ENCODE assay signal across 14 mouse cellular contexts in the genomic region with DNA sequence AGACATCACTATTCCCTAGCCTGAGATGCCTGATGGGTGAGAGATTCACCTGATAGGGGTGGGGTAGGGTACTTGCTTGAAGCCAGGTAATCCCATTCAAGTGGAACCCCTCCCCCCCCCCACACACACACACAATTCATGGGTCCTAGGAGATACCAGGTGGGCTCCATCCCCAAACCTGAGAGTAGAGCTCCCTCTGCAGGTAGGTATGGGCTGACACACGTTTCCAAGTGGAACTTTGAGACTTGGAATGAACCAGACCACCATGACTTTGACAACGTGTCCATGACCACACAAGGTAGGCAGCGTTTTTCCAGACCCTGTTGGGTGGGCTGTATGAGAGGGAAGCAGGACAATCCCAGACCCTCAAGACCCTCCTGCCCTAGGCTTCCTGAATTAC. TPM values are rescaled to one million over a fixed set of nuclear protein-coding genes. Genes with fewer than 3 reads are reported as not detected.
DNase-seq lines count a peak whose midpoint lies in the region; ATAC-seq and TF ChIP-seq lines count a peak whose summit lies in the region.
"Had no signal": no experiment of that assay in that cellular context is flagged by ENCODE, and none has a peak within 500 bp of the region (broad histone marks: within the 10 kb centered on the region; RNA-seq: fewer than 3 reads in every experiment).

No protein-coding gene starts in this region.

- ATAC-seq in hindbrain, postnatal 0 days, result no peak
- ATAC-seq in lung, postnatal 0 days, result no peak
- ATAC-seq in activated CD4-positive, CD25-positive, alpha-beta regulatory T cell, adult 4 months, result no peak

- no peaks in the 10 kb centered on the region for H3K9me3 ChIP-seq in hindbrain, postnatal 0 days (ENCODE audit: low read length)
- no peaks in the 10 kb centered on the region for H3K9me3 ChIP-seq in hindbrain, embryonic 10.5 days
- no peaks in the 10 kb centered on the region for H3K9me3 ChIP-seq in lung, postnatal 0 days (ENCODE audit: low read length)
- no peaks in the 10 kb centered on the region for H3K9me3 ChIP-seq in MEL (replicated peaks; ENCODE audit: insufficient read depth, low read length)
- H3K9me3 ChIP-seq: embryonic facial prominence, embryonic 10.5 days; liver, embryonic 15.5 days; neural tube, embryonic 13.5 days had no signal

- TF ChIP-seq RAD21 in MEL (IDR thresholded peaks at IDR 0.05; ENCODE audit: low read depth, low read length), result peak; percentile 68

- no peaks in the 10 kb centered on the region for H3K36me3 ChIP-seq in hindbrain, postnatal 0 days (ENCODE audit: insufficient read depth, low read length)
- no peaks in the 10 kb centered on the region for H3K36me3 ChIP-seq in hindbrain, embryonic 10.5 days
- H3K36me3 ChIP-seq in lung, postnatal 0 days (ENCODE audit: insufficient read depth, low read length), result no peaks in the 10 kb centered on the region
- peaks cover 0 to 27% of the 10 kb centered on the region in 2 experiments; a peak in 2 of 4 replicates for H3K36me3 ChIP-seq in MEL (ENCODE audit: control insufficient read depth in 1 of 2, insufficient read depth in 2 of 2, low read length in 2 of 2)
- H3K36me3 ChIP-seq: liver, embryonic 15.5 days; neural tube, embryonic 13.5 days had no signal

- H3K27me3 ChIP-seq in hindbrain, postnatal 0 days (ENCODE audit: insufficient read depth, low read length), result no peaks in the 10 kb centered on the region
- no peaks in the 10 kb centered on the region for H3K27me3 ChIP-seq in hindbrain, embryonic 10.5 days (ENCODE audit: insufficient read depth, poor library complexity, severe bottlenecking)
- no peaks in the 10 kb centered on the region for H3K27me3 ChIP-seq in lung, postnatal 0 days (replicated peaks; ENCODE audit: insufficient read depth, low read length)
- no peaks in the 10 kb centered on the region for H3K27me3 ChIP-seq in MEL (ENCODE audit: control insufficient read depth in 1 of 2, insufficient read depth in 2 of 2, low read length in 2 of 2)
- H3K27me3 ChIP-seq: liver, embryonic 15.5 days; neural tube, embryonic 13.5 days had no signal

- H3K4me2 ChIP-seq in hindbrain, postnatal 0 days (ENCODE audit: low read depth, low read length), result no peak overlapping the region
- H3K4me2 ChIP-seq in lung, postnatal 0 days (replicated peaks; ENCODE audit: low read depth, low read length), result no peak overlapping the region
- H3K4me2 ChIP-seq: liver, embryonic 15.5 days; neural tube, embryonic 13.5 days had no signal

- no peak for TF ChIP-seq EP300 in lung, postnatal 0 days (IDR thresholded peaks at IDR 0.05)
- TF ChIP-seq EP300 in MEL (IDR thresholded peaks at IDR 0.05; ENCODE audit: low read depth in 1 of 2, low read length in 2 of 2), result no peak

- WGBS in hindbrain, postnatal 0 days, result 44% methylated on average over 3 of the region's 3 CpGs
- 58% methylated on average over 3 of the region's 3 CpGs for WGBS in hindbrain, embryonic 10.5 days
- 40% methylated on average over 3 of the region's 3 CpGs for WGBS in lung, postnatal 0 days

- no peak overlapping the region for H3K27ac ChIP-seq in hindbrain, postnatal 0 days
- no peak overlapping the region for H3K27ac ChIP-seq in hindbrain, embryonic 10.5 days
- no peak overlapping the region for H3K27ac ChIP-seq in lung, postnatal 0 days (ENCODE audit: low read length)
- H3K27ac ChIP-seq in MEL (ENCODE audit: control insufficient read depth, low read depth, low read length), result no peak overlapping the region
- H3K27ac ChIP-seq: embryonic facial prominence, embryonic 10.5 days; liver, embryonic 15.5 days; neural tube, embryonic 13.5 days had no signal

- DNase-seq in hindbrain, postnatal 0 days (ENCODE audit: low spot score), result no peak
- DNase-seq in hindbrain, embryonic 10.5 days (ENCODE audit: low spot score), result no peak
- no peak for DNase-seq in lung, postnatal 0 days (ENCODE audit: low spot score)
- no peak for DNase-seq in lung, postnatal 36 days
- peak; percentile 49 for DNase-seq in MEL (ENCODE audit: low read depth, low spot score)
- peak; percentile 21 for DNase-seq in naive thymus-derived CD4-positive, alpha-beta T cell, adult 2 months (ENCODE audit: low read depth)
- no peak for DNase-seq in adrenal gland, postnatal 4 days (ENCODE audit: low spot score in 2 of 2)
- DNase-seq: cerebellum, adult 9-11 months; kidney, adult 8-10 months; thymus, postnatal 14 days had no signal

- no peak overlapping the region for H3K9ac ChIP-seq in hindbrain, postnatal 0 days (replicated peaks; ENCODE audit: low read length)
- H3K9ac ChIP-seq in lung, postnatal 0 days (replicated peaks; ENCODE audit: low read depth), result no peak overlapping the region
- no peak overlapping the region for H3K9ac ChIP-seq in MEL (ENCODE audit: control insufficient read depth, low read depth, low read length, poor library complexity, severe bottlenecking)
- H3K9ac ChIP-seq: liver, embryonic 15.5 days; neural tube, embryonic 13.5 days had no signal

- TF ChIP-seq POLR2A in MEL (IDR thresholded peaks at IDR 0.05; ENCODE audit: control insufficient read depth in 1 of 2, insufficient read depth in 1 of 2, low read depth in 1 of 2, low read length in 2 of 2, poor library complexity in 1 of 2), result no peak

- peaks cover 7% of the 10 kb centered on the region; the same call in 1 of the 2 replicates for H3K4me1 ChIP-seq in hindbrain, postnatal 0 days (ENCODE audit: insufficient read depth, low read length)
- peaks cover 16% of the 10 kb centered on the region for H3K4me1 ChIP-seq in hindbrain, embryonic 10.5 days (replicated peaks)
- peaks cover 9% of the 10 kb centered on the region; the same call in 1 of the 2 replicates for H3K4me1 ChIP-seq in lung, postnatal 0 days (ENCODE audit: insufficient read depth, low read depth, low read length)
- peaks cover 15 to 45% of the 10 kb centered on the region in 2 experiments for H3K4me1 ChIP-seq in MEL (ENCODE audit: control insufficient read depth in 1 of 2, insufficient read depth in 2 of 2, low read length in 2 of 2)

- TF ChIP-seq CTCF in hindbrain, postnatal 0 days (IDR thresholded peaks at IDR 0.05; ENCODE audit: low read depth), result peak; percentile 33
- peak; percentile 61 for TF ChIP-seq CTCF in lung, postnatal 0 days (IDR thresholded peaks at IDR 0.05)
- peak; percentile 52 to 70 (median 67) for TF ChIP-seq CTCF in MEL (IDR thresholded peaks at IDR 0.05 in 2 of 3, conservative IDR thresholded peaks at IDR 0.05 in 1 of 3; ENCODE audit: control insufficient read depth in 1 of 3, insufficient read depth in 1 of 3, low read depth in 2 of 3, low read length in 3 of 3, poor library complexity in 1 of 3, severe bottlenecking in 1 of 3)

- peaks cover 13% of the 10 kb centered on the region for H3K79me2 ChIP-seq in MEL (ENCODE audit: control insufficient read depth, insufficient read depth, low read length, poor library complexity)

- H3K4me3 ChIP-seq in hindbrain, postnatal 0 days (ENCODE audit: low read length), result no peak overlapping the region
- no peak overlapping the region for H3K4me3 ChIP-seq in hindbrain, embryonic 10.5 days
- H3K4me3 ChIP-seq in lung, postnatal 0 days (ENCODE audit: low read depth, low read length), result no peak overlapping the region
- H3K4me3 ChIP-seq in MEL (ENCODE audit: control insufficient read depth in 1 of 2, insufficient read depth in 1 of 2, low read depth in 2 of 2, low read length in 2 of 2), result no peak overlapping the region
- H3K4me3 ChIP-seq: embryonic facial prominence, embryonic 10.5 days; liver, embryonic 15.5 days; neural tube, embryonic 13.5 days had no signal

RNA-seq across cellular contexts. Expression of gene Slc26a1, which starts 4.5 kb away (rescaled TPM):
- total RNA-seq in hindbrain, postnatal 0 days (2014; rRNA removed), result 6.3 and 12.6 TPM in 2 replicates
- polyA plus RNA-seq in hindbrain, postnatal 0 days (2015; fragmentation: Nextera tagmentation; extraction: Ambion mirVana), result 3.5 and 3.6 TPM in 2 replicates
- polyA plus RNA-seq in hindbrain, embryonic 10.5 days (2016; fragmentation: Nextera tagmentation; extraction: Ambion mirVana), result 0.57 and 0.99 TPM in 2 replicates
- polyA plus RNA-seq in lung, postnatal 0 days (2015; fragmentation: Nextera tagmentation; extraction: Ambion mirVana), result 0.10 and 0.19 TPM in 2 replicates
- total RNA-seq in MEL (2012; rRNA removed), result 31.2 and 33.9 TPM in 2 replicates
- polyA plus RNA-seq in MEL (2012; ENCODE audit: insufficient read depth in 1 of 2, insufficient read length in 2 of 2, low read depth in 1 of 2, low replicate concordance in 2 of 2, missing spikeins in 1 of 2), result 10 to 100 TPM in 1 of 2 experiments, not detected in 1; 29.6 TPM
- under 1 TPM in 1 of 2 experiments, not detected in 1; 0.31 TPM for polyA plus RNA-seq in activated CD4-positive, CD25-positive, alpha-beta regulatory T cell, adult 4 months (2017; shearing (Covaris generic))
- 1 to 10 TPM; 3.2 to 8.1 TPM for total RNA-seq in adrenal gland, postnatal 4 days (2021)

RNA-seq across cellular contexts. Expression of gene Dgkq, which starts 10.4 kb away (rescaled TPM):
- 48.2 and 64.4 TPM in 2 replicates for total RNA-seq in hindbrain, postnatal 0 days (2014; rRNA removed)
- polyA plus RNA-seq in hindbrain, postnatal 0 days (2015; fragmentation: Nextera tagmentation; extraction: Ambion mirVana), result 19.3 and 20.0 TPM in 2 replicates
- 11.1 and 15.1 TPM in 2 replicates for polyA plus RNA-seq in hindbrain, embryonic 10.5 days (2016; fragmentation: Nextera tagmentation; extraction: Ambion mirVana)
- 5.9 and 6.3 TPM in 2 replicates for polyA plus RNA-seq in lung, postnatal 0 days (2015; fragmentation: Nextera tagmentation; extraction: Ambion mirVana)
- total RNA-seq in MEL (2012; rRNA removed), result 10.5 and 11.3 TPM in 2 replicates
- 10 to 100 TPM in 1 of 2 experiments, not detected in 1; 11.3 TPM for polyA plus RNA-seq in MEL (2012; ENCODE audit: insufficient read depth in 1 of 2, insufficient read length in 2 of 2, low read depth in 1 of 2, low replicate concordance in 2 of 2, missing spikeins in 1 of 2)
- 1 to 10 TPM; 4.4 to 4.5 TPM for polyA plus RNA-seq in activated CD4-positive, CD25-positive, alpha-beta regulatory T cell, adult 4 months (2017; shearing (Covaris generic))
- 10 to 100 TPM; 26.2 to 29.4 TPM for total RNA-seq in adrenal gland, postnatal 4 days (2021)

RNA-seq across cellular contexts. Expression of gene Fgfrl1, which starts 12.3 kb away (rescaled TPM):
- total RNA-seq in hindbrain, postnatal 0 days (2014; rRNA removed), result 38.5 and 42.7 TPM in 2 replicates
- polyA plus RNA-seq in hindbrain, postnatal 0 days (2015; fragmentation: Nextera tagmentation; extraction: Ambion mirVana), result 11.3 and 12.1 TPM in 2 replicates
- 14.7 and 16.3 TPM in 2 replicates for polyA plus RNA-seq in hindbrain, embryonic 10.5 days (2016; fragmentation: Nextera tagmentation; extraction: Ambion mirVana)
- 15.8 and 17.4 TPM in 2 replicates for polyA plus RNA-seq in lung, postnatal 0 days (2015; fragmentation: Nextera tagmentation; extraction: Ambion mirVana)
- 13.1 and 16.0 TPM in 2 replicates for total RNA-seq in MEL (2012; rRNA removed)
- polyA plus RNA-seq in MEL (2012; ENCODE audit: insufficient read depth in 1 of 2, insufficient read length in 2 of 2, low read depth in 1 of 2, low replicate concordance in 2 of 2, missing spikeins in 1 of 2), result 10 to 100 TPM in 1 of 2 experiments, not detected in 1; 27.3 TPM
- not detected for polyA plus RNA-seq in activated CD4-positive, CD25-positive, alpha-beta regulatory T cell, adult 4 months (2017; shearing (Covaris generic))
- 10 to 100 TPM; 42.7 to 49.6 TPM for total RNA-seq in adrenal gland, postnatal 4 days (2021)

RNA-seq across cellular contexts. Expression of gene Idua, which starts 19.8 kb away (rescaled TPM):
- total RNA-seq in hindbrain, postnatal 0 days (2014; rRNA removed), result 4.9 and 11.4 TPM in 2 replicates
- polyA plus RNA-seq in hindbrain, postnatal 0 days (2015; fragmentation: Nextera tagmentation; extraction: Ambion mirVana), result 8.0 and 8.2 TPM in 2 replicates
- polyA plus RNA-seq in hindbrain, embryonic 10.5 days (2016; fragmentation: Nextera tagmentation; extraction: Ambion mirVana), result 12.0 and 12.8 TPM in 2 replicates
- polyA plus RNA-seq in lung, postnatal 0 days (2015; fragmentation: Nextera tagmentation; extraction: Ambion mirVana), result 7.1 and 8.2 TPM in 2 replicates
- total RNA-seq in MEL (2012; rRNA removed), result 1.5 and 1.9 TPM in 2 replicates
- polyA plus RNA-seq in MEL (2012; ENCODE audit: insufficient read depth in 1 of 2, insufficient read length in 2 of 2, low read depth in 1 of 2, low replicate concordance in 2 of 2, missing spikeins in 1 of 2), result 1 to 10 TPM in 1 of 2 experiments, not detected in 1; 9.5 TPM
- polyA plus RNA-seq in activated CD4-positive, CD25-positive, alpha-beta regulatory T cell, adult 4 months (2017; shearing (Covaris generic)), result 1 to 10 TPM; 8.8 to 9.8 TPM
- 10 to 100 TPM; 17.7 to 17.8 TPM for total RNA-seq in adrenal gland, postnatal 4 days (2021)

RNA-seq across cellular contexts. Expression of gene Tmem175, which starts 50.3 kb away (rescaled TPM):
- total RNA-seq in hindbrain, postnatal 0 days (2014; rRNA removed), result 43.6 and 50.0 TPM in 2 replicates
- 38.7 and 40.6 TPM in 2 replicates for polyA plus RNA-seq in hindbrain, postnatal 0 days (2015; fragmentation: Nextera tagmentation; extraction: Ambion mirVana)
- polyA plus RNA-seq in hindbrain, embryonic 10.5 days (2016; fragmentation: Nextera tagmentation; extraction: Ambion mirVana), result 17.3 and 19.2 TPM in 2 replicates
- polyA plus RNA-seq in lung, postnatal 0 days (2015; fragmentation: Nextera tagmentation; extraction: Ambion mirVana), result 24.8 and 26.3 TPM in 2 replicates
- total RNA-seq in MEL (2012; rRNA removed), result 19.3 and 22.1 TPM in 2 replicates
- polyA plus RNA-seq in MEL (2012; ENCODE audit: insufficient read depth in 1 of 2, insufficient read length in 2 of 2, low read depth in 1 of 2, low replicate concordance in 2 of 2, missing spikeins in 1 of 2), result 10 to 100 TPM in 1 of 2 experiments, not detected in 1; 39.2 TPM
- polyA plus RNA-seq in activated CD4-positive, CD25-positive, alpha-beta regulatory T cell, adult 4 months (2017; shearing (Covaris generic)), result 10 to 100 TPM; 36.5 to 39.2 TPM
- 10 to 100 TPM; 28.0 to 30.1 TPM for total RNA-seq in adrenal gland, postnatal 4 days (2021)

Comparison
In these comparisons a context has a peak if more than half of its experiments do, and no peak if none do; other contexts are left out.
1. DNase-seq: peak in MEL (single experiment) and naive thymus-derived CD4-positive, alpha-beta T cell, adult 2 months (single experiment); none in hindbrain, postnatal 0 days (single experiment), hindbrain, embryonic 10.5 days (single experiment), lung, postnatal 0 days (single experiment), lung, postnatal 36 days (single experiment) and adrenal gland, postnatal 4 days (0 of 2).
2. RNA of gene Fgfrl1, which starts 12.3 kb away (polyA plus RNA-seq): 27.3 TPM in MEL, 15.8 to 17.4 TPM in lung, postnatal 0 days, 14.7 to 16.3 TPM in hindbrain, embryonic 10.5 days and 11.3 to 12.1 TPM in hindbrain, postnatal 0 days; not detected in activated CD4-positive, CD25-positive, alpha-beta regulatory T cell, adult 4 months; every median in the first group is over 10 times any median in the second.
3. Peak in every context shown above with its lines, with median percentiles within 50 percentile points of each other: CTCF ChIP-seq.